Mouse (Mus musculus): ENCODE measurements around the gene Clic1.
"Not testable (repeated sequence)": the region's sequence is repeated elsewhere in the genome, so short reads cannot be mapped to it uniquely, and the experiment has no call there.

Gene Clic1

GRCm38 (mm10) chr17:35021163-35021808 lies 28.5 kb upstream of the Clic1 start:
- DNase-seq (ENCODE audit: low read depth, low spot score) = peak; percentile 80

- no peak for DNase-seq (ENCODE audit: low read depth, low spot score)
These were observed 27.8 kb upstream of the Clic1 start for GRCm38 (mm10) chr17:35021842-35022477.

- DNase-seq (ENCODE audit: low read depth, low spot score) = no peak
These were observed 27.2 kb upstream of the Clic1 start for GRCm38 (mm10) chr17:35022541-35023060.

GRCm38 (mm10) chr17:35023221-35023620 lies 26.5 kb upstream of the Clic1 start:
- no peak for DNase-seq (ENCODE audit: low read depth, low spot score)

GRCm38 (mm10) chr17:35023756-35024155 lies 26.0 kb upstream of the Clic1 start:
- no peak for DNase-seq (ENCODE audit: low read depth, low spot score)

GRCm38 (mm10) chr17:35024261-35024660 lies 25.5 kb upstream of the Clic1 start:
- DNase-seq (ENCODE audit: low read depth, low spot score) = no peak

GRCm38 (mm10) chr17:35024691-35025488 lies 24.9 kb upstream of the Clic1 start:
- DNase-seq (ENCODE audit: low read depth, low spot score) = no peak

GRCm38 (mm10) chr17:35026206-35026605 lies 23.6 kb upstream of the Clic1 start:
- DNase-seq (ENCODE audit: low read depth, low spot score) = no peak

GRCm38 (mm10) chr17:35027277-35028068 lies 22.3 kb upstream of the Clic1 start, which contains the start of gene Sapcd1:
Gene Sapcd1, minus strand, starts transcription at chr17:35028016.
- DNase-seq (ENCODE audit: low read depth, low spot score) = peak; percentile 76

- no peak for DNase-seq (ENCODE audit: low read depth, low spot score)
These were observed 21.5 kb upstream of the Clic1 start for GRCm38 (mm10) chr17:35028315-35028714.

- peak; percentile 46 for DNase-seq (ENCODE audit: low read depth, low spot score)
These were observed 19.9 kb upstream of the Clic1 start for GRCm38 (mm10) chr17:35029691-35030532.

GRCm38 (mm10) chr17:35031272-35031671 lies 18.5 kb upstream of the Clic1 start:
- DNase-seq (ENCODE audit: low read depth, low spot score) = no peak

- no peak for DNase-seq (ENCODE audit: low read depth, low spot score)
These were observed 17.9 kb upstream of the Clic1 start for GRCm38 (mm10) chr17:35031880-35032279.

- no peak for DNase-seq (ENCODE audit: low read depth, low spot score)
These were observed 17.4 kb upstream of the Clic1 start for GRCm38 (mm10) chr17:35032323-35032870.

GRCm38 (mm10) chr17:35033703-35034102 lies 16.1 kb upstream of the Clic1 start:
- not testable (repeated sequence) for DNase-seq (ENCODE audit: low read depth, low spot score)

- no peak for DNase-seq (ENCODE audit: low read depth, low spot score)
These were observed 14.9 kb upstream of the Clic1 start for GRCm38 (mm10) chr17:35034896-35035295.

- DNase-seq (ENCODE audit: low read depth, low spot score) = no peak
These were observed 10.5 kb upstream of the Clic1 start for GRCm38 (mm10) chr17:35039121-35039873.

GRCm38 (mm10) chr17:35043794-35044193 lies 6.0 kb upstream of the Clic1 start:
- no peak for DNase-seq (ENCODE audit: low read depth, low spot score)

All from ES-CJ7 (cell line).